Mouse (Mus musculus): Measurements from ENCODE around the gene 2010111I01Rik. TPM values are rescaled to one million over a fixed set of nuclear protein-coding genes. Genes with fewer than 3 reads are reported as not detected.

The 2010111I01Rik gene
- polyA plus RNA-seq, 1 experiment: 63.6 TPM

- TF ChIP-seq EP300 (IDR thresholded peaks at IDR 0.05; ENCODE audit: insufficient read depth, low read depth, low read length) (no peak), POLR2A (IDR thresholded peaks at IDR 0.05; ENCODE audit: insufficient read depth, low read length) (no peak), CTCF (IDR thresholded peaks at IDR 0.05; ENCODE audit: low read depth, low read length) (no peak)
These were observed 233.3 kb downstream of the 2010111I01Rik start for GRCm38 (mm10) chr13:63198038-63198437.

GRCm38 (mm10) chr13:63199588-63199987 is 234.9 kb downstream of the 2010111I01Rik start:
- H3K4me3 ChIP-seq (ENCODE audit: low read depth, low read length): no peak overlapping the region
- TF ChIP-seq POLR2A (IDR thresholded peaks at IDR 0.05; ENCODE audit: insufficient read depth, low read length): no peak
- no peak for TF ChIP-seq CTCF (IDR thresholded peaks at IDR 0.05; ENCODE audit: low read depth, low read length)
- no peak for TF ChIP-seq EP300 (IDR thresholded peaks at IDR 0.05; ENCODE audit: insufficient read depth, low read depth, low read length)
- no peak overlapping the region for H3K9ac ChIP-seq (ENCODE audit: low read depth, poor library complexity, severe bottlenecking)
- no peak overlapping the region for H3K27ac ChIP-seq (ENCODE audit: insufficient read depth, low read length)
- no peaks in the 10 kb centered on the region for H3K4me1 ChIP-seq (ENCODE audit: control insufficient read depth, insufficient read depth, low read length)
- no peaks in the 10 kb centered on the region for H3K9me3 ChIP-seq (replicated peaks; ENCODE audit: control insufficient read depth, insufficient read depth, low read length, poor library complexity, severe bottlenecking)
- no peaks in the 10 kb centered on the region for H3K27me3 ChIP-seq (ENCODE audit: control insufficient read depth, insufficient read depth, low read length, poor library complexity, severe bottlenecking)
- no peaks in the 10 kb centered on the region for H3K36me3 ChIP-seq (ENCODE audit: control insufficient read depth, insufficient read depth, low read length, poor library complexity, severe bottlenecking)

More at GRCm38 (mm10) chr13:63198038-63198437, 233.3 kb downstream of the 2010111I01Rik start:
- Histone ChIP-seq H3K4me3 (ENCODE audit: low read depth, low read length) (no peak overlapping the region), H3K36me3 (ENCODE audit: control insufficient read depth, insufficient read depth, low read length, poor library complexity, severe bottlenecking) (no peaks in the 10 kb centered on the region), H3K27ac (ENCODE audit: insufficient read depth, low read length) (no peak overlapping the region), H3K4me1 (ENCODE audit: control insufficient read depth, insufficient read depth, low read length) (no peaks in the 10 kb centered on the region), H3K27me3 (ENCODE audit: control insufficient read depth, insufficient read depth, low read length, poor library complexity, severe bottlenecking) (no peaks in the 10 kb centered on the region), H3K9ac (ENCODE audit: low read depth, poor library complexity, severe bottlenecking) (no peak overlapping the region), H3K9me3 (replicated peaks; ENCODE audit: control insufficient read depth, insufficient read depth, low read length, poor library complexity, severe bottlenecking) (no peaks in the 10 kb centered on the region)

- H3K4me3 ChIP-seq (ENCODE audit: low read depth, low read length): no peak overlapping the region
- no peaks in the 10 kb centered on the region for H3K27me3 ChIP-seq (ENCODE audit: control insufficient read depth, insufficient read depth, low read length, poor library complexity, severe bottlenecking)
- H3K36me3 ChIP-seq (ENCODE audit: control insufficient read depth, insufficient read depth, low read length, poor library complexity, severe bottlenecking): no peaks in the 10 kb centered on the region
- no peaks in the 10 kb centered on the region for H3K9me3 ChIP-seq (replicated peaks; ENCODE audit: control insufficient read depth, insufficient read depth, low read length, poor library complexity, severe bottlenecking)
- TF ChIP-seq POLR2A (IDR thresholded peaks at IDR 0.05; ENCODE audit: insufficient read depth, low read length) (no peak), CTCF (IDR thresholded peaks at IDR 0.05; ENCODE audit: low read depth, low read length) (no peak), EP300 (IDR thresholded peaks at IDR 0.05; ENCODE audit: insufficient read depth, low read depth, low read length) (no peak)
- no peak overlapping the region for H3K27ac ChIP-seq (ENCODE audit: insufficient read depth, low read length)
- no peaks in the 10 kb centered on the region for H3K4me1 ChIP-seq (ENCODE audit: control insufficient read depth, insufficient read depth, low read length)
- H3K9ac ChIP-seq (ENCODE audit: low read depth, poor library complexity, severe bottlenecking): no peak overlapping the region
These were observed 239.0 kb downstream of the 2010111I01Rik start for GRCm38 (mm10) chr13:63203502-63204278.

- H3K4me3 ChIP-seq (ENCODE audit: low read depth, low read length): no peak overlapping the region
- H3K4me1 ChIP-seq (ENCODE audit: control insufficient read depth, insufficient read depth, low read length): no peaks in the 10 kb centered on the region
- no peaks in the 10 kb centered on the region for H3K27me3 ChIP-seq (ENCODE audit: control insufficient read depth, insufficient read depth, low read length, poor library complexity, severe bottlenecking)
- H3K9ac ChIP-seq (ENCODE audit: low read depth, poor library complexity, severe bottlenecking): no peak overlapping the region
- no peaks in the 10 kb centered on the region for H3K36me3 ChIP-seq (ENCODE audit: control insufficient read depth, insufficient read depth, low read length, poor library complexity, severe bottlenecking)
- no peak overlapping the region for H3K27ac ChIP-seq (ENCODE audit: insufficient read depth, low read length)
- TF ChIP-seq CTCF (IDR thresholded peaks at IDR 0.05; ENCODE audit: low read depth, low read length): no peak
- no peak for TF ChIP-seq POLR2A (IDR thresholded peaks at IDR 0.05; ENCODE audit: insufficient read depth, low read length)
- no peak for TF ChIP-seq EP300 (IDR thresholded peaks at IDR 0.05; ENCODE audit: insufficient read depth, low read depth, low read length)
- H3K9me3 ChIP-seq (replicated peaks; ENCODE audit: control insufficient read depth, insufficient read depth, low read length, poor library complexity, severe bottlenecking): no peaks in the 10 kb centered on the region
These were observed 241.1 kb downstream of the 2010111I01Rik start for GRCm38 (mm10) chr13:63205750-63206149.

- H3K9me3 ChIP-seq (replicated peaks; ENCODE audit: control insufficient read depth, insufficient read depth, low read length, poor library complexity, severe bottlenecking): no peaks in the 10 kb centered on the region
- no peak for TF ChIP-seq EP300 (IDR thresholded peaks at IDR 0.05; ENCODE audit: insufficient read depth, low read depth, low read length)
- no peak for TF ChIP-seq CTCF (IDR thresholded peaks at IDR 0.05; ENCODE audit: low read depth, low read length)
- no peak for TF ChIP-seq POLR2A (IDR thresholded peaks at IDR 0.05; ENCODE audit: insufficient read depth, low read length)
- H3K4me3 ChIP-seq (ENCODE audit: low read depth, low read length): no peak overlapping the region
- no peaks in the 10 kb centered on the region for H3K27me3 ChIP-seq (ENCODE audit: control insufficient read depth, insufficient read depth, low read length, poor library complexity, severe bottlenecking)
- H3K27ac ChIP-seq (ENCODE audit: insufficient read depth, low read length): no peak overlapping the region
- no peak overlapping the region for H3K9ac ChIP-seq (ENCODE audit: low read depth, poor library complexity, severe bottlenecking)
- H3K4me1 ChIP-seq (ENCODE audit: control insufficient read depth, insufficient read depth, low read length): no peaks in the 10 kb centered on the region
- H3K36me3 ChIP-seq (ENCODE audit: control insufficient read depth, insufficient read depth, low read length, poor library complexity, severe bottlenecking): no peaks in the 10 kb centered on the region
These were observed 241.7 kb downstream of the 2010111I01Rik start for GRCm38 (mm10) chr13:63206396-63206795.

DNA sequence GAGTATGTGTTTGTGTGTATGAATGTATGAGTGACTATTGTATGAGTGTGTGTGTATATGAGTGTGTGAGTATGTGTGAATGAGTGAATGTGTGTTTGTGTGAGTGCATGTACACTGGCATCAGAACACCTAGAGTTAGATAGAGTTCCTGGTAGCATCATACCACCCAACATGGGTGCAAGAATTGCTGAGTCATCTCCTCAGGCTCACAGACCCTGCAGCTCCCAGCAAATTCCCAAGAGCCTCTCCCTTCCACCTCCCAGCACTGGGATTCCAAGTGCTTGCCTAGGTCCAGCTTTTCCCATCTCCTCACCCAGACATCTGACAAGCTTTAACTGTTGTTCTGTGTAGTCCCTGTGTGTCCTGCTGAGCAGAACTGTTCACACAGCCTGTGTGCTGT is 251.8 kb downstream of the 2010111I01Rik start:
- no peaks in the 10 kb centered on the region for H3K4me1 ChIP-seq (ENCODE audit: control insufficient read depth, insufficient read depth, low read length)
- H3K9me3 ChIP-seq (replicated peaks; ENCODE audit: control insufficient read depth, insufficient read depth, low read length, poor library complexity, severe bottlenecking): peaks cover 8% of the 10 kb centered on the region
- H3K9ac ChIP-seq (ENCODE audit: low read depth, poor library complexity, severe bottlenecking): no peak overlapping the region
- no peaks in the 10 kb centered on the region for H3K27me3 ChIP-seq (ENCODE audit: control insufficient read depth, insufficient read depth, low read length, poor library complexity, severe bottlenecking)
- no peaks in the 10 kb centered on the region for H3K36me3 ChIP-seq (ENCODE audit: control insufficient read depth, insufficient read depth, low read length, poor library complexity, severe bottlenecking)
- no peak overlapping the region for H3K27ac ChIP-seq (ENCODE audit: insufficient read depth, low read length)
- no peak overlapping the region for H3K4me3 ChIP-seq (ENCODE audit: low read depth, low read length)
- no peak for TF ChIP-seq CTCF (IDR thresholded peaks at IDR 0.05; ENCODE audit: low read depth, low read length)
- TF ChIP-seq POLR2A (IDR thresholded peaks at IDR 0.05; ENCODE audit: insufficient read depth, low read length): no peak
- no peak for TF ChIP-seq EP300 (IDR thresholded peaks at IDR 0.05; ENCODE audit: insufficient read depth, low read depth, low read length)
